Mouse (Mus musculus) right cerebral cortex, adult 18-20 months (tissue): Measurements from ENCODE around the gene Raet1d.
A peak's percentile ranks its signal among the peaks of the same experiment; 100 is the strongest.
"Not testable (repeated sequence)": the region's sequence is repeated elsewhere in the genome, so short reads cannot be mapped to it uniquely, and the experiment has no call there.

Experiments used
- DNase-seq: peaks from one replicate; pipeline ENCODE4 v3.0.0; 2022; ENCODE audit warnings: mixed read lengths

Gene Raet1d

DNA sequence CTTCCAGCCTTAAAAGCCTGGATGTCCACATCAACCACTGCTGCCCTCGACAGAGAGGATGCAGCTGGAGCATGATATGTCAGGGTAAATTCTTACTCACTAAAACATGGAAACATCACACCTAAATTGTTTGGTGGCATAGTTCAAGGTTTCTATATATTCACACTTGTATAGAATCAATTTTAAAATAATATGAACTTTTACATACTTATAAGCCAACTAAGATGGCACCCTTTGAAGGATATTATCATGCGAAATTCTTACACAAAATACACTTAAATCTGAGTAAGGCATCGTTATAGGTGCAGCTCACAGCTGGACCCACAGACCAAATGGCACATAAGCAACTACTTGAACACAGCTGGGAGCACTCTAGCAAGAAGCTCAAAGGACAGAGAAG is at the start of gene Raet1d:
TSS of gene Raet1d (plus strand) at position 301 of the 400 bp plus-strand sequence.
- not testable (repeated sequence) for DNase-seq

DNA sequence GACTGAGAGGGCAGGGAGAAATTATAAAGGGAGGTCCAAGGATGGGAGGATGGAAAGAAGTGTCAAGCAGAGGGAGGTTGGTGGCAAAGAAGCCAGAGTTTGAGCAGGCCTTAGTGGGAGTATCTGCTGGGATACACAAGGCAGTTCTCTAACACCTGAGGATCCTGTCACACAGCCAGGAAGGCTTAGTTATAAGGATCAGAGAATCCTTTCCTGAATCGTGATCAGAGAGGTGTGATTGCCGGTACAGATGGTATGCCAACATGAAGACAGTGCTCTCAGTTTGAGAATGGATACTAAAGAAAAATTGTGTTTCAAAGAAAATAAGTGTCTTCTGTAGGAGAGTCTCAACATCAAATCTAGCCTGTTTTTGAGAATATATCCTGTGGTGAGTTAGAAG is 37.5 kb upstream of the Raet1d start:
- DNase-seq = no peak

DNA sequence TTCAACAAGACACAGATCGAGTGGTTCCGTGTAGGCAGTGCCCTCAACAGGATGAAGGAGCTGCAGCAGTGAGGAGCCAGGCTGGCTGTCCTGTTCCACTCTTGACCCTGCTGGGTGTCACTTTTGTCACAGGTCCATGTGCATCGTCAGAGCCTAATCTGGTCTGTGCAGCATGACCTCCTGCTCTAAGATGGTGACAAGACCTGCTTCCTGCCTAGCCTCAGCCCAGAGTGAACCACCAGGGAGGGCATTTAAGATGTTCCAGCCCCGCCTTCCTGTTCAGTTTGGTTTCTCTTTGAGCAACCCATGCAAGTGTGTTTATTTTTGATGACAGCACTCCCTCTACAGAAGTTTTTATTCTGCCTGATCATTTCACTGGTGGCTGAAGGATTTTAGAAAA is 14.6 kb upstream of the Raet1d start:
- not testable (repeated sequence) for DNase-seq

DNA sequence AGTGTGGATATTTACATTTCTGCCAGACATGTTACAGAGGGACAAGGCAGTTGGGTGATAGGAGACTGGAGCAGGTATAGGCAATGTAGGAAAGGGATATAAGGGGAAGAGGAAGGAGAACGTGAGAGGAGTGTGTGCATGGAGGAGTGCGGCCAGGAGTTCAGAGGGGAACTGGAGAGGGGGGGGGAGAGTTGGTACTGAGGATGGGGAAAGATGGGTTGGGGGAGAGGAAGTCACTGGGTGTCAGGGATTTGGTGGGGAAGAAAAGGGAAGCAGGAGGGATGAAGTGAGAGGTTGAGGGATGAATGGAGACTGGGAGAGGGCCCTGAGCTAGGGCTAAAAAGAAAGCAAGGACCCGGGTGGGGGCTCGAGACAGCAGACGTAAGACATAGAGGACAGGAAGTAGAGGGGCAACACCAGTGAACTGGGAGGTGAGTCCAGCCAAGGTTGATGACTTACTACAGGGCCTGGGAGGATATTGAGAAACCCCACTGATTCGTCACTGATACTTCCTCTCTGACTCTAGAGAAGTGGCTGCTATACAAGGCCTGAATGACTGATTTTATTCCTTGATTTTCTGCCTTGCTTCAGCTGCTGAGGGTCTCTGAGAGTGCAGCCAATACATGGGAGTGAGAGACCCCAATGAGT is 6.7 kb upstream of the Raet1d start:
- not testable (repeated sequence) for DNase-seq

DNA sequence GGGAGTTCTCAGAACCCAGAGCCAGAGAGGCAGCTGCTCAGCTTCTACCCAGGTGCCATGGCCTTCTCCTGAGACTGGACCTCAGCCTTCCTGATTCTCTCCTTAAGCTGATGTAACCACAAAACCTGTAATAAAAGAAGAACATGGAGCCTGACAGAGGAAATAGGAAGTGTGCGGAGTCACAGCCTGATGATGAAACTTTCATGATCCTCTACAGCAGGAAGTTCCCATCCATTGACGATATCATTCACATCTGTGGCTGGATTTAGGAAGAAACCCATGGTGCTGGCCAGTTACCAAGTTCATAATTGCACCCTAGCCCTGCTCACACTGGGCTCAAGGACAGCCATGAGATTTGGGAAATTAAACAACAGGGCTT is 6.2 kb upstream of the Raet1d start:
- DNase-seq = not testable (repeated sequence)

DNA sequence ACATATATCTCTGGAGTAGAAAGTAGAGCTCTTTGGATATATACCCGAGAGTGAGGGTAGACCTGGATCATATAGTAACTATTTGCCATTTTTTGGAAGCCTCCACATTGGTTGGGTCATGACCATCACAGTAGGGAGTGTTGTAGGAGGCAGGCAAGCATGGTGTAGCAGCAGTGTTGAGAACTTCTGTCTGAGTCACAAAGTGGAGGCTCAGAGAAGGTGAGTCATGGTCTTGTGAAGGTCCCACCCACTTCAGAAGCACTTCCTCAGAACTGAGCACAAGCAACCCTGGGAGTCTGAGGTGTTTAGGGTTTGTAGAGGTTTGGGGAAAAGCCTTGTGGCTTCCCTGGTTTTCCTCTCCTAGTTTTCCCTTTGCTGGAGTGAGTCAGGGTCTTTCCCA is 3.0 kb upstream of the Raet1d start:
- not testable (repeated sequence) for DNase-seq

DNA sequence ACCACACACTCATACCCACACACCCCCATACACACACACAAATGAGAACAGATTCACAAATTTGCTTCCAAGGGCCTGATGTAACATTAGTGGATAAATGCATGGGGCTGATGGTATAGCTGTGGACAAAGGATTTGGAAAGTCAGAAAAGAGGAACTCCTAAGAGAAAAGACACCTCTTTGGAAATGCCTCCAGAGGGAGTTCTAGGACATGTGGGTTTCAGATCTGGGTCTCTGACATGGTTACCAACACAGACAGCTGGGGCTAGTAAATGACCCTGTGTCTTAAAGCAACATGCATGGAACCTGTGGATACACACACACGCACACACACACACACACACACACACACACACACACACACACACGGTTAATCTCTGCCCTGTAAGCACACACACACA is 605 bp downstream of the Raet1d start:
- not testable (repeated sequence) for DNase-seq

DNA sequence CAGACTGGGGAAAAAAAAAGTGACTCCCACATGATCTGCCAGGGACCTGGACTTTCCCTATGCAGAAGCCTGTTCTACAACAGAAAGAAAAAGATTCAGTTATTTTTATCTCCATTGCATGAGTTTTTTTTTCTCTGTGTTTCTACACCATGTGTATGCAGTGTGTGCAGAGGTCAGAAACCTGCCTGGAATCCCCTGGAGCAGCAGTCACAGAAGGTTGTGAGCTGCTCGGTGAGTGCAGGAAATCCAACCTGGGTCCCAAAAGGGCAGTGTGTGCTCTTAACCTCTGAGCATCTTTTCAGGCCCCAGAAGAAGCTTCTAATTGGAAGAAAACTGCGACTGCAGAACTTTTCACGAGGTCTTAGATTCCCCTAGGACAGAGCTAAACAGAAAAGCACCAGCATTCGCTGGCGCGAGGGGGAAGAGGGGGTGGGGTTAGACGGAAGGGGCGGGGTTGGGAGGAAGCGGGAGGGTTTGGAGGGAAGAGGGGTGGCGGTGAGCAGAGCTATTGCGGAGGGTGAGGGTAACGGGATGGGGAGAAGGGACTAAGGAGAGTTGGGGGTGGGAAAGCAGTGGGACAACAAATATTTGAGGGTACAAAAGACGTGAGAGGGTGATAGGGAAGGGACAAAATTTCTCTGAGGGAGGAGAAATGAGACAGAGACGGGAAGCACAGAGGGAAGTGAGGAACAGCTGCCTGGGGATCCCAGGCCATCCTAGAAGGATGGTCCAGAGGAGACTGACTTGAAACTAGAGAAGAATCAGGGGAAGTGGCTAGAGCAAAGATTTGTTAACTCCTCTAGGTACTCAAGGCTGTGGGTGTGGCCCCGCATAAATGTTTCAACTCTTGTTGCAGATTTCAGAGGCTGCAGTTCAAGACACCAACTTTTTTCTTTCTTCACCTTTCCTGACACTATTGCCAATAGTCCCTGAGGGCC is 1.3 kb downstream of the Raet1d start:
- DNase-seq = not testable (repeated sequence)

DNA sequence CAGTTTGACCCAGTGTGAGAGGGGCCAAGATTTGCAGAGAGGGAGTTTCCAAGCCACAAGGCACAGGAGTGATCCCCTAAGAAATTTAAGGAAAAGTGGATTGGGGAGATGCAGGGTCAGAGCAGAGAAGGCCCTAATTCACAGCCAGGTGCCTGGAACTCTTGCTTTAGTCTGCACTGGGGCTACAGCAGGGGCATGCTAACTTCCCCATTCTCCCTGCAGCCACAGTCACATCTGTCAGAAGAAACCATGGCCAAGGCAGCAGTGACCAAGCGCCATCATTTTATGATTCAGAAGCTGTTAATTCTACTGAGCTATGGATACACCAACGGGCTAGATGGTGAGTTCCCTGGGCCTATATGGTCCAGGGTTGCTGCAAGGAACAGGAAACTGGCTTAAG is 2.1 kb downstream of the Raet1d start:
- not testable (repeated sequence) for DNase-seq

DNA sequence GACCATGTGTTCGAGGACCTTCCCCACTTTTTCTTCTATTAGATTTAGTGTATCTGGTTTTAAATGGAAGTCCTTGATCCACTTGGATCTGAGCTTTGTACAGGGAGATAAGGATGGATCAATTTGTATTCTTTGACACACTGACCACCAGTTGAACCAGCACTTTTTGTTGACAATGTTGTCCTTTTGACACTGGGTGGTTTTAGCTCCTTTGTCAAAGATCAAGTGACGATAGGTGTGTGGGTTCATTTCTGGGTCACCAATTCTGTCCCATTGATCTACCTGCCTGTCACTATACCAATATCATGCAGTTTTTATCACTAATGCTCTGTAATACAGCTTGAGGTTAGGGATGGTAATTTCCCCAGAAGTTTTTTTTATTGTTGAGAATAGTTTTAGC is 4.6 kb downstream of the Raet1d start:
- DNase-seq = not testable (repeated sequence)

DNA sequence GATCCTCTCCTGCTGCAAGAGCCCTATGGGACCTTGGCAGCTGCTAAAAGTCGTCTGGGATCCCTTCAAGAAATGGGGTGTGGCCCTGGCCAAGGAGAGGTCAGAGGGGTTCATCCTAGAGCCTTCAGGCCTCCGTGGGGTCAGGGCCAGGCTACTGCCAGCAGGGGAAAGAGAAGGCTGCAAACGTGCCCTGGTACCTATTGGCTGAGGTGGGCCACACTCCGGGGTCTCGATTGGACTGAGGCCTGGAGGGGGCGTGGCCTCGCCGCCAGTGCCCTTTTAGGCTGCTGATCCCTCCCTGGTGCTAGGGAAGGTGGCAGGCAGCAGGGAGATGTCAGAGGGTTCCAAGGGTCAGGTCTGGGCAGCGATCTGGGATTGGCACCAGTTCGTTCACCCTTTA is 20.9 kb downstream of the Raet1d start:
- not testable (repeated sequence) for DNase-seq

DNA sequence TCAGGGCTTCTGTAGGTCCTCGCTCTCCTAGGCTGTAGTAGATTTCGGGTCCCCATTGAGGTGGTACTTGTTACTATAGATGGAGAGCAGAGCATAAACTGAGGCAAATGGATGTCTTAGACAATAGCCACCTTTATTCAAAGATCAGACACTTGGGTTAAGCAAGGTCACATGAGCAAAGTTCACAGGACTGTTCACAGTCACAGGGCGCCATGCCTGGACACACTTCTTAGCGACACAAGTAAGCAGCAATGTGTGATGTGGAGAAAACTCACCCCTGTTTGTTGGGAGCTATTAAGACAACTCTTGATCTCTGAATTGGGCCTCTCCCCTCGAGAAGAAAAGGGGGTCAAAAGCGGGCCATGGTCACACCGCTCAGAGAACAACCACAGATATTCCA is 29.8 kb downstream of the Raet1d start:
- not testable (repeated sequence) for DNase-seq

DNA sequence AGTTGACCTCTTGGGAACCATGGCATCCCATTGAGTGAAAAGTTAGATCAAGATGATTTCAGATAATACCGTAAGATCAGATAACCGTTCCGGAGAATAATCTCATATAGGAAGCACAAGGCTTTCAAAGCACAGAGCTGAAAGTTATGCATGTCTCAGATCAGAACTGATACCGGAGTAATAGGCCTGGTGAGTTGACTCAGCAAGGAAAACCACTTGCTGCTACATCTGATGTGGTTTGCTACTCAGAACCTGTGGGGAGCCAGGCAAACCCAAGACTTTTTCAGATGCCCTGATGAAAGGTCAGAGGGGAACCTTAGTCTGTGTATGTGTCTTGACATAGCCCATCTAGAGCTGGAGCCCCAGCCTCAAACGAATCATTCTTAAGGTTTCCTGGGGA is 31.3 kb downstream of the Raet1d start:
- not testable (repeated sequence) for DNase-seq

DNA sequence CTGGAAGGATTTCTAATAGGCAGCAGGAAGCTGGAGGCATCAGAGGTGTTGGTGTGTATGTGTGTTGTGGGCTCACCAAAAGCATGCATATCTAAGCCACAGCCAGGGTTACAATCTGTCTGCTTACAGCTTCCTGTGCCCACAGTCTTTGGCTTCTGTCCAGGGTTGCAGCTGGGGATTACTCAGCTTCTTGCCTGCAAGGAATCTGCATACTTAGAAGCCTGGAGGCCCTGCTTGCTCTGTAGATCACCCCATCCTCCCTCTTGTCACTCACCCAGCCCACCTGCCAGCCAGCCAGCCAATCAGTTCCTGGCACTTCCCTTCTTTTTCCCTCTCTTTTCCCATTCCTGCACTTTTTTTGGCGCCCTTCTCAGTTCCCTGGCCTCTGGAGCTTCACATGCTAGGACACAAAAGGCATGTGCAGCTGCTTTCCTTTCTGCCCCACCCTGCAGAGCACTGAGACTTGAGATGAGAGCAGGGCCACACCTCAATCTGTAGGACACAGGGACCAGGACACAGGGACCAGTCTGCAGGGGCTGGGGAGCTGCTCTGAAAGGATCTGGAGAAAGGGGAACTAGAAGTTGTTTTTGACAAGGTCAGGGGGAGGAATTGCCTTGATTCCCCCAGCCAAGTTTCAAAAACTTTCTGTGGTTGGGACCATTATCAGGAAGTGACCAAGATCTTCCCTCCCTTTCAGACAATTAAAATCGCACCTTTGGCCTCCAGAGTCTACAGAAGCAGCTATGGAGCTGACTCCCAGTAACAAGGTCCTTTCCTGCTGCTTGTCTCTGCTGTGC is 32.9 kb downstream of the Raet1d start:
- DNase-seq = peak; percentile 6

DNA sequence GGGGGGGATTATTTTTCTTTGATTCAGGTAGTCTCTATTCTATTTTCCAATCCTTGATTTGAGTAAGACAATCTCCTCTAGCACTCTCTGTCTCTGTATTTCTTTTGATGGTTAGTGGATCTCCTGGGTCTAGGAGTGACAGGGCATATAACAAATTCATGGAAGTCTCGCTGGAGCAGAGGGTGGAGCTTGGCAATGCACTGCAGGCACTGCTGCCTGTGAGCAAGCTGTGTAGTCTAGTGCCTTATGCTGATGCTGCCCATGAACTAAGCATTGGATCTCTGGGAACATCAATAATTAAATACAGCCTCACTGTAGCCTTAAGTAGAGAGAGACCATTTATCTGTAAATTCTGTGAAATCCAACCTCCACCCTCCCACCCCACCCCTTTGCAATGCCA is 36.3 kb downstream of the Raet1d start:
- not testable (repeated sequence) for DNase-seq

DNA sequence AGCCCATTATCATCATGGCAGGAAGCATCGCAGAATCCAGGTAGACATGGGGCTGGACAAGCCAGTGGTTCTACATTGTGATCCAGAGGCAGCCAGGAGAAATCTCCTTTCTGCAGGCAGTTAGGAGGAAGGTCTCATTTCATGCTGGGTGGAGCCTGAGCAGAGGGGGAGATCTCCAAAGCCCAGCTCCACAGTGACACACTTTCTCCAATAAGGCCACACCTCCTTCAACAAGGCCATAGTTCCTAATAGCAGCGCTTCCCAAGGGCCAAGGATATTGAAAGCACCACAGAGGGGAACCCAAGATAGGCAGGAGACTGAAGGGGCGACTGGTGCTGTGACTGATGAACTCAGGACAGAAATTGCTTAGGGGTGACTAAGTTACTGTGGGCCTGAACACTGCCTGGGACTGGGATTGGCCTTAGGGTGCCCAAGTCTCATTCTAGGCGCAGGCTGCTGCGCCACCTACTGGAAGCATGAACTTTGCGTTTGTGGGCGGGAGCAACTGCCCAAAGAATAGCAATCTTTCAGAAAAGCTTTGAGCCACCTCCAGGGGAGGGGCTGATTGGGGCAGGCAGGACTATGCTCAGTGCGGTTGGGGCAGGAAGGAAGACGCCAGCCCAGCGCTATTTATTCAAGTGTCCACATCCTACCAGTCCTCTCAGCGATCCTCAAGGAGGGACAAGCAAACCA is 42.0 kb downstream of the Raet1d start:
- peak; percentile 9 for DNase-seq

DNA sequence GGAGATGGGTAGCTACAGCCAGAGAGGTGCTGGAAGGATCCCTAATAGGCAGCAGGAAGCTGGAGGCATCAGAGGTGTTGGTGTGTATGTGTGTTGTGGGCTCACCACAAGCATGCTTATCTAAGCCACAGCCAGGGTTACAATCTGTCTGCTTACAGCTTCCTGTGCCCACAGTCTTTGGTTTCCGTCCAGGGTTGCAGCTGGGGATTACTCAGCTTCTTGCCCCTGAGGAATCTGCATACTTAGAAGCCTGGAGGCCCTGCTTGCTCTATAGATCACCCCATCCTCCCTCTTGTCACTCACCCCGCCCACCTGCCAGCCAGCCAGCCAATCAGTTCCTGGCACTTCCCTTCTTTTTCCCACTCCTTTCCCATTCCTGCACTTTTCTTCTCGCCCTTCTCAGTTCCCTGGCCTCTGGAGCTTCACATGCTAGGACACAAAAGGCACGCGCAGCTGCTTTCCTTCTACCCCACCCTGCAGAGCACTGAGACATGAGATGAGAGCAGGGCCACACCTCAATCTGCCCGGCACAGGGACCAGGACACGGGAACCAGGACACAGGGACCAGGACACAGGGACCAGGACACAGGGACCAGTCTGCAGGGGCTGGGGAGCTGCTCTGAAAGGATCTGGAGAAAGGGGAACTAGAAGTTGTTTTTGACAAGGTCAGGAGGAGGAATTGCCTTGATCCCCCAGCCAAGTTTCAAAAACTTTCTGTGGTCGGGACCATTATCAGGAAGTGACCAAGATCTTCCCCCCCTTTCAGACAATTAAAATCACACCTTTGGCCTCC is 53.5 kb downstream of the Raet1d start:
- DNase-seq = peak; percentile 18
